Mouse (Mus musculus) hindbrain, embryonic 12.5 days (tissue): ENCODE measurements around the gene Cyp4f16. TPM values are rescaled to one million over a fixed set of nuclear protein-coding genes. Genes with fewer than 3 reads are reported as not detected.
A peak's percentile ranks its signal among the peaks of the same experiment; 100 is the strongest.
"Not testable (repeated sequence)": the region's sequence is repeated elsewhere in the genome, so short reads cannot be mapped to it uniquely, and the experiment has no call there.

Source experiments
- ATAC-seq: fragments of 200-750 bp; cut with Nextera tagmentation; 2 replicates; pipeline ENCODE4 v1.8.0; 2017; ENCODE audit warnings: moderate TSS enrichment; ENCODE audit not compliant: low FRiP score
- H3K27ac ChIP-seq: fragments of 300-500 bp; sonication (generic); 2 replicates; pipeline ENCODE4 v1.5.1; 2016; ENCODE audit warnings: mild to moderate bottlenecking
- H3K27me3 ChIP-seq: fragments of 300-500 bp; sonication (generic); 2 replicates; pipeline ENCODE4 v1.6.1; 2016; ENCODE audit warnings: mild to moderate bottlenecking
- H3K36me3 ChIP-seq: fragments of 300-500 bp; sonication (generic); 2 replicates; pipeline ENCODE4 v1.6.1; 2016; ENCODE audit warnings: mild to moderate bottlenecking
- H3K4me1 ChIP-seq: fragments of 300-500 bp; sonication (generic); 2 replicates; pipeline ENCODE4 v1.6.1; 2016
- H3K4me2 ChIP-seq: fragments of 300-500 bp; sonication (generic); replicated peaks from 2 replicates; pipeline ENCODE4 v1.6.1; 2016; ENCODE audit warnings: mild to moderate bottlenecking
- H3K4me3 ChIP-seq: fragments of 300-500 bp; sonication (generic); 2 replicates; pipeline ENCODE4 v1.5.1; 2016; ENCODE audit warnings: mild to moderate bottlenecking
- H3K9ac ChIP-seq: fragments of 300-500 bp; sonication (generic); 2 replicates; pipeline ENCODE4 v1.6.1; 2016; ENCODE audit warnings: mild to moderate bottlenecking, moderate library complexity
- H3K9me3 ChIP-seq: fragments of 300-500 bp; sonication (generic); replicated peaks from 2 replicates; pipeline ENCODE4 v1.6.1; 2016; ENCODE audit warnings: mild to moderate bottlenecking
- WGBS: fragments of 180-500 bp; shearing (Covaris S2); methylation state at CpG from one replicate; pipeline ENCODE4 v1.1.7; 2016; 5-methylcytosine and 5-hydroxymethylcytosine counted together
- polyA plus RNA-seq: library from polyadenylated mRNA; unstranded; fragments of >200 nt; fragmentation: Nextera tagmentation; extraction: Ambion mirVana; gene quantifications from 2 replicates; pipeline ENCODE4 v1.2.1, GENCODE M21; 2016

Gene Cyp4f16
- polyA plus RNA-seq, 1 experiment from 2014 or later = 21.9 TPM

GRCm38 (mm10) chr17:32522816-32523215 is 13.5 kb upstream of the Cyp4f16 start:
- H3K4me3 ChIP-seq = no peak overlapping the region
- H3K4me2 ChIP-seq = no peak overlapping the region
- no peak for ATAC-seq
- no peaks in the 10 kb centered on the region for H3K27me3 ChIP-seq
- no peak overlapping the region for H3K27ac ChIP-seq
- H3K9me3 ChIP-seq = no peaks in the 10 kb centered on the region
- no peaks in the 10 kb centered on the region for H3K4me1 ChIP-seq
- H3K9ac ChIP-seq = no peak overlapping the region
- 95% methylated on average over 5 of the region's 5 CpGs for WGBS
- peaks cover 26% of the 10 kb centered on the region for H3K36me3 ChIP-seq

- H3K9me3 ChIP-seq = no peaks in the 10 kb centered on the region
- no peaks in the 10 kb centered on the region for H3K27me3 ChIP-seq
- peaks cover 5% of the 10 kb centered on the region; the same call in 1 of the 2 replicates for H3K4me1 ChIP-seq
- no peak for ATAC-seq
- H3K4me3 ChIP-seq = no peak overlapping the region
- peaks cover 26% of the 10 kb centered on the region for H3K36me3 ChIP-seq
- H3K4me2 ChIP-seq = no peak overlapping the region
- H3K27ac ChIP-seq = no peak overlapping the region
- WGBS = 93% methylated on average over 11 of the region's 11 CpGs
- H3K9ac ChIP-seq = no peak overlapping the region
Observed at GRCm38 (mm10) chr17:32523895-32524294, 12.5 kb upstream of the Cyp4f16 start.

- not testable (repeated sequence) for H3K4me2 ChIP-seq, H3K27me3 ChIP-seq, ATAC-seq, H3K4me3 ChIP-seq, H3K9me3 ChIP-seq, H3K4me1 ChIP-seq, H3K9ac ChIP-seq, H3K27ac ChIP-seq
- peaks cover 26% of the 10 kb centered on the region for H3K36me3 ChIP-seq
- whole genome bisulfite sequencing = 96% methylated on average over 1 of the region's 1 CpGs
Observed at GRCm38 (mm10) chr17:32526341-32526740, 10.0 kb upstream of the Cyp4f16 start.

GRCm38 (mm10) chr17:32527748-32528147 is 8.6 kb upstream of the Cyp4f16 start:
- WGBS = 86% methylated on average over 11 of the region's 11 CpGs

GRCm38 (mm10) chr17:32528408-32529337 is 7.7 kb upstream of the Cyp4f16 start:
- Histone ChIP-seq H3K36me3 (peaks cover 14% of the 10 kb centered on the region), H3K4me1 (peaks cover 5% of the 10 kb centered on the region; the same call in 1 of the 2 replicates), H3K27ac (no peak overlapping the region), H3K4me3 (peak overlapping the region; percentile 21), H3K27me3 (no peaks in the 10 kb centered on the region), H3K4me2 (peak overlapping the region; percentile 50), H3K9ac (peak overlapping the region; percentile 45; the same call in 1 of the 2 replicates), H3K9me3 (no peaks in the 10 kb centered on the region)
- ATAC-seq = peak; percentile 48; the same call in 1 of the 2 replicates
- WGBS = 16% methylated on average over 26 of the region's 26 CpGs

More at GRCm38 (mm10) chr17:32527748-32528147, 8.6 kb upstream of the Cyp4f16 start:
- Histone ChIP-seq H3K9me3 (no peaks in the 10 kb centered on the region), H3K4me3 (no peak overlapping the region), H3K36me3 (peaks cover 16% of the 10 kb centered on the region), H3K4me1 (peaks cover 5% of the 10 kb centered on the region; the same call in 1 of the 2 replicates), H3K27ac (no peak overlapping the region), H3K9ac (no peak overlapping the region), H3K4me2 (no peak overlapping the region), H3K27me3 (no peaks in the 10 kb centered on the region)
- no peak for ATAC-seq

GRCm38 (mm10) chr17:32532356-32532755 is 4.0 kb upstream of the Cyp4f16 start:
- H3K27ac ChIP-seq, H3K4me2 ChIP-seq, H3K9me3 ChIP-seq, ATAC-seq, H3K4me3 ChIP-seq, H3K27me3 ChIP-seq, H3K36me3 ChIP-seq, H3K9ac ChIP-seq: not testable (repeated sequence)
- peaks cover 10% of the 10 kb centered on the region for H3K4me1 ChIP-seq
- 60% methylated on average over 4 of the region's 4 CpGs for WGBS

GRCm38 (mm10) chr17:32534068-32534467 is 2.3 kb upstream of the Cyp4f16 start:
- Histone ChIP-seq H3K4me3 (no peak overlapping the region), H3K9me3 (no peaks in the 10 kb centered on the region), H3K4me2 (no peak overlapping the region), H3K4me1 (peaks cover 6% of the 10 kb centered on the region), H3K27ac (no peak overlapping the region), H3K36me3 (no peaks in the 10 kb centered on the region), H3K27me3 (no peaks in the 10 kb centered on the region), H3K9ac (no peak overlapping the region)
- no peak for ATAC-seq
- WGBS = 84% methylated on average over 6 of the region's 6 CpGs

GRCm38 (mm10) chr17:32536867-32537250 is 501 bp downstream of the Cyp4f16 start:
- peak overlapping the region; percentile 42 for H3K4me3 ChIP-seq
- 0 out of 2 replicates have a peak, but pooled peaks have one; percentile 6 for ATAC-seq
- WGBS = 59% methylated on average over 5 of the region's 5 CpGs
- peak overlapping the region; percentile 57 for H3K4me2 ChIP-seq
- H3K36me3 ChIP-seq = no peaks in the 10 kb centered on the region
- H3K4me1 ChIP-seq = peaks cover 6% of the 10 kb centered on the region
- H3K27ac ChIP-seq = no peak overlapping the region
- no peaks in the 10 kb centered on the region for H3K27me3 ChIP-seq
- H3K9ac ChIP-seq = peak overlapping the region; percentile 48
- no peaks in the 10 kb centered on the region for H3K9me3 ChIP-seq

GRCm38 (mm10) chr17:32544792-32545191 is 8.4 kb downstream of the Cyp4f16 start:
- ATAC-seq, H3K36me3 ChIP-seq, H3K4me3 ChIP-seq, H3K9ac ChIP-seq, H3K27ac ChIP-seq, H3K4me2 ChIP-seq, H3K4me1 ChIP-seq, H3K27me3 ChIP-seq, H3K9me3 ChIP-seq: not testable (repeated sequence)
- WGBS = 95% methylated on average over 5 of the region's 5 CpGs

- WGBS = 83% methylated on average over 3 of the region's 3 CpGs
Observed at GRCm38 (mm10) chr17:32550377-32550776, 14.0 kb downstream of the Cyp4f16 start.

GRCm38 (mm10) chr17:32550900-32551770 is 14.8 kb downstream of the Cyp4f16 start:
- Histone ChIP-seq H3K9me3 (no peaks in the 10 kb centered on the region), H3K4me3 (peak overlapping the region; percentile 32), H3K27me3 (no peaks in the 10 kb centered on the region), H3K4me2 (peak overlapping the region; percentile 55), H3K9ac (peak overlapping the region; percentile 57), H3K4me1 (peaks cover 5% of the 10 kb centered on the region; the same call in 1 of the 2 replicates), H3K27ac (no peak overlapping the region), H3K36me3 (0 out of 2 replicates have a peak, but pooled peaks cover 4% of the 10 kb centered on the region)
- ATAC-seq = peak; percentile 89
- WGBS = 12% methylated on average over 20 of the region's 20 CpGs

More at GRCm38 (mm10) chr17:32550377-32550776, 14.0 kb downstream of the Cyp4f16 start:
- peak overlapping the region; percentile 55 for H3K4me2 ChIP-seq
- H3K4me3 ChIP-seq = peak overlapping the region; percentile 32
- H3K27ac ChIP-seq, H3K36me3 ChIP-seq, H3K9me3 ChIP-seq, H3K4me1 ChIP-seq, H3K27me3 ChIP-seq: not testable (repeated sequence)
- peak; percentile 46; the same call in 1 of the 2 replicates for ATAC-seq
- peak overlapping the region; percentile 57; the same call in 1 of the 2 replicates for H3K9ac ChIP-seq

- WGBS = 34% methylated on average over 1 of the region's 1 CpGs
- H3K27me3 ChIP-seq, H3K9me3 ChIP-seq, ATAC-seq, H3K4me2 ChIP-seq, H3K9ac ChIP-seq, H3K4me3 ChIP-seq, H3K4me1 ChIP-seq, H3K36me3 ChIP-seq, H3K27ac ChIP-seq: not testable (repeated sequence)
Observed at GRCm38 (mm10) chr17:32553016-32553415, 16.7 kb downstream of the Cyp4f16 start.
